Mouse (Mus musculus): ENCODE measurements around the gene 7530416G11Rik. TPM values are rescaled to one million over a fixed set of nuclear protein-coding genes. Genes with fewer than 3 reads are reported as not detected.

7530416G11Rik gene
- total and polyA plus RNA-seq, 3 experiments: not detected

GRCm38 (mm10) chr15:85469401-85469800 is 33.6 kb downstream of the 7530416G11Rik start:
- Histone ChIP-seq H3K9me3 (replicated peaks; ENCODE audit: low read length) (no peaks in the 10 kb centered on the region), H3K9ac (ENCODE audit: insufficient read depth, low read depth) (no peak overlapping the region), H3K4me2 (ENCODE audit: insufficient read depth, low read depth, poor library complexity, severe bottlenecking) (no peak overlapping the region), H3K27ac (ENCODE audit: insufficient read depth, low read depth) (no peak overlapping the region), H3K36me3 (replicated peaks in 1 of 2; ENCODE audit: control insufficient read depth in 1 of 2, insufficient read depth in 1 of 2, low read length in 1 of 2) (peaks cover 16 to 59% of the 10 kb centered on the region in 2 experiments), H3K79me2 (replicated peaks; ENCODE audit: control insufficient read depth, extremely low read depth, insufficient read depth, poor library complexity, severe bottlenecking) (no peaks in the 10 kb centered on the region), H3K27me3 (replicated peaks) (no peaks in the 10 kb centered on the region), H3K4me1 (ENCODE audit: control insufficient read depth in 1 of 2, insufficient read depth in 2 of 2) (no peaks in the 10 kb centered on the region), H3K4me3 (replicated peaks in 1 of 3; ENCODE audit: low read depth in 2 of 3, low read length in 2 of 3, poor library complexity in 1 of 3) (no peak overlapping the region)
- no peak for DNase-seq (ENCODE audit: extremely low read depth)
- in situ Hi-C loops (cut with MboI; ENCODE audit: low pct_ligation_motif_present, low pct_unique_long_range_greater_than_20kb, low sequenced_read_pairs) (no loop called here), dilution Hi-C loops (cut with MboI; ENCODE audit: extremely low pct_ligation_motif_present, extremely low pct_unique_long_range_greater_than_20kb, low sequenced_read_pairs) (no loop called here)
- TF ChIP-seq ZNF384 (IDR thresholded peaks at IDR 0.05; ENCODE audit: low read depth, low read length) (no peak), MAFK (IDR thresholded peaks at IDR 0.05; ENCODE audit: insufficient replicate concordance, low read length) (no peak), POLR2AphosphoS2 (IDR thresholded peaks at IDR 0.05; ENCODE audit: low read depth, low read length) (no peak), ETS1 (conservative IDR thresholded peaks at IDR 0.05; ENCODE audit: low read depth, low read length) (no peak), PAX5 (IDR thresholded peaks at IDR 0.05; ENCODE audit: low read length) (no peak), CHD2 (IDR thresholded peaks at IDR 0.05; ENCODE audit: low read length) (no peak), UBTF (IDR thresholded peaks at IDR 0.05; ENCODE audit: low read depth, low read length) (no peak)

GRCm38 (mm10) chr15:85466456-85467067 is 36.5 kb downstream of the 7530416G11Rik start:
- H3K36me3 ChIP-seq (replicated peaks in 1 of 2; ENCODE audit: control insufficient read depth in 1 of 2, insufficient read depth in 1 of 2, low read length in 1 of 2): peaks cover 25 to 82% of the 10 kb centered on the region in 2 experiments
- dilution Hi-C loops (cut with MboI; ENCODE audit: extremely low pct_ligation_motif_present, extremely low pct_unique_long_range_greater_than_20kb, low sequenced_read_pairs) (no loop called here), in situ Hi-C loops (cut with MboI; ENCODE audit: low pct_ligation_motif_present, low pct_unique_long_range_greater_than_20kb, low sequenced_read_pairs) (no loop called here)

GRCm38 (mm10) chr15:85464823-85465565 is 38.0 kb downstream of the 7530416G11Rik start:
- H3K9me3 ChIP-seq (replicated peaks; ENCODE audit: low read length): no peaks in the 10 kb centered on the region
- no peak overlapping the region for H3K4me3 ChIP-seq (replicated peaks in 1 of 3; ENCODE audit: low read depth in 2 of 3, low read length in 2 of 3, poor library complexity in 1 of 3)
- dilution Hi-C loops (cut with MboI; ENCODE audit: extremely low pct_ligation_motif_present, extremely low pct_unique_long_range_greater_than_20kb, low sequenced_read_pairs): no loop called here
- DNase-seq (ENCODE audit: extremely low read depth): no peak
- H3K9ac ChIP-seq (ENCODE audit: insufficient read depth, low read depth): no peak overlapping the region
- 0 out of 4 replicates have a peak, but pooled peaks cover 0 to 4% of the 10 kb centered on the region in 2 experiments for H3K4me1 ChIP-seq (ENCODE audit: control insufficient read depth in 1 of 2, insufficient read depth in 2 of 2)
- no peak for TF ChIP-seq USF1 (IDR thresholded peaks at IDR 0.05; ENCODE audit: low read depth, low read length)
- no peak for TF ChIP-seq IRF4 (IDR thresholded peaks at IDR 0.05; ENCODE audit: low read depth, low read length)
- no peak for TF ChIP-seq CTCF (conservative IDR thresholded peaks at IDR 0.05 in 1 of 2, IDR thresholded peaks at IDR 0.05 in 1 of 2; ENCODE audit: low read depth in 2 of 2, low read length in 2 of 2)
- no peak for TF ChIP-seq SIN3A (IDR thresholded peaks at IDR 0.05; ENCODE audit: low read length)
- TF ChIP-seq CHD2 (IDR thresholded peaks at IDR 0.05; ENCODE audit: low read length): no peak
- TF ChIP-seq MAZ (IDR thresholded peaks at IDR 0.05; ENCODE audit: low read depth, low read length): no peak
- TF ChIP-seq UBTF (IDR thresholded peaks at IDR 0.05; ENCODE audit: low read depth, low read length): no peak
- no peak for TF ChIP-seq TCF12 (IDR thresholded peaks at IDR 0.05; ENCODE audit: low read depth, low read length)
- TF ChIP-seq BHLHE40 (IDR thresholded peaks at IDR 0.05; ENCODE audit: low read depth, low read length): no peak
- TF ChIP-seq ELF1 (IDR thresholded peaks at IDR 0.05; ENCODE audit: low read depth, low read length): no peak
- TF ChIP-seq TBP (conservative IDR thresholded peaks at IDR 0.05; ENCODE audit: low read depth, low read length): no peak
- no peak for TF ChIP-seq E2F4 (IDR thresholded peaks at IDR 0.05; ENCODE audit: insufficient replicate concordance, low read depth, low read length)
- no peaks in the 10 kb centered on the region for H3K27me3 ChIP-seq (replicated peaks)
- H3K4me2 ChIP-seq (ENCODE audit: insufficient read depth, low read depth, poor library complexity, severe bottlenecking): no peak overlapping the region
- H3K27ac ChIP-seq (ENCODE audit: insufficient read depth, low read depth): no peak overlapping the region
- in situ Hi-C loops (cut with MboI; ENCODE audit: low pct_ligation_motif_present, low pct_unique_long_range_greater_than_20kb, low sequenced_read_pairs): no loop called here
- no peaks in the 10 kb centered on the region for H3K79me2 ChIP-seq (replicated peaks; ENCODE audit: control insufficient read depth, extremely low read depth, insufficient read depth, poor library complexity, severe bottlenecking)
- H3K36me3 ChIP-seq (replicated peaks in 1 of 2; ENCODE audit: control insufficient read depth in 1 of 2, insufficient read depth in 1 of 2, low read length in 1 of 2): peaks cover 29 to 95% of the 10 kb centered on the region in 2 experiments

More at GRCm38 (mm10) chr15:85466456-85467067, 36.5 kb downstream of the 7530416G11Rik start:
- H3K27ac ChIP-seq (ENCODE audit: insufficient read depth, low read depth): no peak overlapping the region
- no peak overlapping the region for H3K4me3 ChIP-seq (replicated peaks in 1 of 3; ENCODE audit: low read depth in 2 of 3, low read length in 2 of 3, poor library complexity in 1 of 3)
- H3K4me2 ChIP-seq (ENCODE audit: insufficient read depth, low read depth, poor library complexity, severe bottlenecking): no peak overlapping the region
- DNase-seq (ENCODE audit: extremely low read depth): no peak
- 0 out of 4 replicates have a peak, but pooled peaks cover 0 to 4% of the 10 kb centered on the region in 2 experiments for H3K4me1 ChIP-seq (ENCODE audit: control insufficient read depth in 1 of 2, insufficient read depth in 2 of 2)
- H3K27me3 ChIP-seq (replicated peaks): no peaks in the 10 kb centered on the region
- H3K79me2 ChIP-seq (replicated peaks; ENCODE audit: control insufficient read depth, extremely low read depth, insufficient read depth, poor library complexity, severe bottlenecking): no peaks in the 10 kb centered on the region
- TF ChIP-seq ZC3H11A (IDR thresholded peaks at IDR 0.05; ENCODE audit: low read depth, low read length) (no peak), SMC3 (IDR thresholded peaks at IDR 0.05; ENCODE audit: low read depth, low read length) (no peak), CHD1 (IDR thresholded peaks at IDR 0.05; ENCODE audit: low read depth, low read length) (no peak)
- no peak overlapping the region for H3K9ac ChIP-seq (ENCODE audit: insufficient read depth, low read depth)
- H3K9me3 ChIP-seq (replicated peaks; ENCODE audit: low read length): no peaks in the 10 kb centered on the region
